Mouse (Mus musculus) hindbrain, embryonic 15.5 days (tissue): Measurements from ENCODE around the gene Apopt1. TPM values are rescaled to one million over a fixed set of nuclear protein-coding genes. Genes with fewer than 3 reads are reported as not detected.

Source experiments
- ATAC-seq: fragments of 200-750 bp; cut with Nextera tagmentation; 2 replicates; pipeline ENCODE4 v1.8.0; 2017; ENCODE audit warnings: low read depth, moderate number of reproducible peaks, moderate TSS enrichment; ENCODE audit not compliant: low FRiP score
- H3K27ac ChIP-seq: fragments of 300-500 bp; sonication (generic); replicated peaks from 2 replicates; pipeline ENCODE4 v1.5.1; 2015; ENCODE audit warnings: mild to moderate bottlenecking, inconsistent platforms
- H3K27me3 ChIP-seq: fragments of 300-500 bp; sonication (generic); 2 replicates; pipeline ENCODE4 v1.6.1; 2015; ENCODE audit warnings: control low read depth, inconsistent platforms
- H3K36me3 ChIP-seq: fragments of 300-500 bp; sonication (generic); 2 replicates; pipeline ENCODE4 v1.6.1; 2015; ENCODE audit warnings: control low read depth, inconsistent platforms
- H3K4me1 ChIP-seq: fragments of 300-500 bp; sonication (generic); replicated peaks from 2 replicates; pipeline ENCODE4 v1.6.1; 2015; ENCODE audit warnings: control low read depth, inconsistent platforms
- H3K4me2 ChIP-seq: fragments of 300-500 bp; sonication (generic); 2 replicates; pipeline ENCODE4 v1.6.1; 2015; ENCODE audit warnings: moderate library complexity, mild to moderate bottlenecking, inconsistent platforms
- H3K4me3 ChIP-seq: fragments of 300-500 bp; sonication (generic); 2 replicates; pipeline ENCODE4 v1.5.1; 2015; ENCODE audit warnings: mild to moderate bottlenecking, inconsistent platforms
- H3K9ac ChIP-seq: fragments of 300-500 bp; sonication (generic); 2 replicates; pipeline ENCODE4 v1.6.1; 2015; ENCODE audit warnings: inconsistent platforms
- H3K9me3 ChIP-seq: fragments of 300-500 bp; sonication (generic); 2 replicates; pipeline ENCODE4 v1.6.1; 2016; ENCODE audit warnings: control low read depth, inconsistent platforms
- WGBS: fragments of 180-500 bp; shearing (Covaris S2); methylation state at CpG from one replicate; pipeline ENCODE4 v1.1.7; 2015; 5-methylcytosine and 5-hydroxymethylcytosine counted together
- polyA plus RNA-seq: library from polyadenylated mRNA; unstranded; fragments of >200 nt; fragmentation: Nextera tagmentation; extraction: Ambion mirVana; gene quantifications from 2 replicates; pipeline ENCODE4 v1.2.1, GENCODE M21; 2015

The Apopt1 gene
- polyA plus RNA-seq: 50.7 and 52.9 TPM in 2 replicates

GRCm38 (mm10) chr12:111713004-111713651, at the start of gene Apopt1, which contains the start of gene Bag5:
TSS of gene Apopt1 (plus strand) at chr12:111713261.
TSS of gene Bag5 (minus strand) at chr12:111713257.
- H3K9ac ChIP-seq: peak within 1 kb of the TSS; percentile 78
- H3K4me2 ChIP-seq: peak within 1 kb of the TSS; percentile 84

GRCm38 (mm10) chr12:111664144-111664634, 48.9 kb upstream of the Apopt1 start:
- Histone ChIP-seq H3K36me3 (peaks cover 4% of the 10 kb centered on the region), H3K27me3 (no peaks in the 10 kb centered on the region), H3K9ac (no peak overlapping the region), H3K9me3 (no peaks in the 10 kb centered on the region), H3K4me3 (no peak overlapping the region), H3K4me1 (peaks cover 14% of the 10 kb centered on the region), H3K27ac (no peak overlapping the region), H3K4me2 (no peak overlapping the region)
- ATAC-seq: no peak
- 54% methylated on average over 6 of the region's 6 CpGs for WGBS

More at GRCm38 (mm10) chr12:111713004-111713651, at the start of gene Apopt1, which contains the start of gene Bag5:
- Histone ChIP-seq H3K9me3 (no peaks in the 10 kb centered on the region), H3K27me3 (no peaks in the 10 kb centered on the region), H3K4me1 (peaks cover 29% of the 10 kb centered on the region), H3K4me3 (peak within 1 kb of the TSS; percentile 87), H3K27ac (peak within 1 kb of the TSS; percentile 83), H3K36me3 (peaks cover 29% of the 10 kb centered on the region)
- under 1% methylated on average over 78 of the region's 86 CpGs for WGBS
- ATAC-seq: peak; percentile 95

- H3K4me1 ChIP-seq: peaks cover 24% of the 10 kb centered on the region
- no peak overlapping the region for H3K4me2 ChIP-seq
- no peak overlapping the region for H3K27ac ChIP-seq
- H3K36me3 ChIP-seq: peaks cover 8% of the 10 kb centered on the region; the same call in 1 of the 2 replicates
- H3K27me3 ChIP-seq: no peaks in the 10 kb centered on the region
- no peaks in the 10 kb centered on the region for H3K9me3 ChIP-seq
- no peak overlapping the region for H3K4me3 ChIP-seq
- no peak overlapping the region for H3K9ac ChIP-seq
- WGBS: 84% methylated on average over 13 of the region's 13 CpGs
- ATAC-seq: no peak
These were observed 47.8 kb upstream of the Apopt1 start for GRCm38 (mm10) chr12:111665041-111665880.

- Histone ChIP-seq H3K9me3 (no peaks in the 10 kb centered on the region), H3K4me3 (no peak overlapping the region), H3K4me1 (peaks cover 32% of the 10 kb centered on the region), H3K27me3 (no peaks in the 10 kb centered on the region), H3K9ac (no peak overlapping the region), H3K4me2 (no peak overlapping the region), H3K36me3 (peaks cover 10% of the 10 kb centered on the region; the same call in 1 of the 2 replicates), H3K27ac (no peak overlapping the region)
- WGBS: 82% methylated on average over 13 of the region's 13 CpGs
- no peak for ATAC-seq
These were observed 46.7 kb upstream of the Apopt1 start for GRCm38 (mm10) chr12:111666380-111666779.

GRCm38 (mm10) chr12:111667421-111667820, 45.6 kb upstream of the Apopt1 start:
- no peak overlapping the region for H3K4me3 ChIP-seq

GRCm38 (mm10) chr12:111668457-111668912, 44.6 kb upstream of the Apopt1 start:
- Histone ChIP-seq H3K4me2 (peak overlapping the region; percentile 90), H3K4me1 (peaks cover 40% of the 10 kb centered on the region), H3K36me3 (peaks cover 6% of the 10 kb centered on the region; the same call in 1 of the 2 replicates), H3K27me3 (no peaks in the 10 kb centered on the region), H3K9me3 (no peaks in the 10 kb centered on the region), H3K4me3 (peak overlapping the region; percentile 84), H3K27ac (peak overlapping the region; percentile 81), H3K9ac (peak overlapping the region; percentile 98; the same call in 1 of the 2 replicates)
- peak; percentile 52; the same call in 1 of the 2 replicates for ATAC-seq
- under 1% methylated on average over 8 of the region's 8 CpGs for WGBS

More at GRCm38 (mm10) chr12:111667421-111667820, 45.6 kb upstream of the Apopt1 start:
- no peaks in the 10 kb centered on the region for H3K9me3 ChIP-seq
- WGBS: 94% methylated on average over 5 of the region's 5 CpGs
- no peak for ATAC-seq
- H3K4me2 ChIP-seq: no peak overlapping the region
- H3K9ac ChIP-seq: no peak overlapping the region
- peaks cover 34% of the 10 kb centered on the region for H3K4me1 ChIP-seq
- no peak overlapping the region for H3K27ac ChIP-seq
- peaks cover 6% of the 10 kb centered on the region; the same call in 1 of the 2 replicates for H3K36me3 ChIP-seq
- H3K27me3 ChIP-seq: no peaks in the 10 kb centered on the region

GRCm38 (mm10) chr12:111669000-111669788, 43.9 kb upstream of the Apopt1 start:
- Histone ChIP-seq H3K27ac (peak overlapping the region; percentile 81), H3K9ac (peak overlapping the region; percentile 98), H3K4me3 (peak overlapping the region; percentile 84), H3K4me1 (peaks cover 40% of the 10 kb centered on the region), H3K36me3 (peaks cover 6% of the 10 kb centered on the region; the same call in 1 of the 2 replicates), H3K9me3 (no peaks in the 10 kb centered on the region), H3K4me2 (peak overlapping the region; percentile 90), H3K27me3 (no peaks in the 10 kb centered on the region)
- ATAC-seq: no peak
- WGBS: 41% methylated on average over 23 of the region's 23 CpGs

- H3K27me3 ChIP-seq: no peaks in the 10 kb centered on the region
- WGBS: 34% methylated on average over 8 of the region's 8 CpGs
- no peak for ATAC-seq
These were observed 43.1 kb upstream of the Apopt1 start for GRCm38 (mm10) chr12:111669961-111670360.

GRCm38 (mm10) chr12:111670371-111670971, 42.6 kb upstream of the Apopt1 start:
- peak overlapping the region; percentile 98 for H3K9ac ChIP-seq
- H3K36me3 ChIP-seq: peaks cover 6% of the 10 kb centered on the region; the same call in 1 of the 2 replicates
- H3K4me1 ChIP-seq: peaks cover 40% of the 10 kb centered on the region
- no peaks in the 10 kb centered on the region for H3K9me3 ChIP-seq
- no peak for ATAC-seq
- H3K27ac ChIP-seq: peak overlapping the region; percentile 94
- 3% methylated on average over 25 of the region's 29 CpGs for WGBS
- no peaks in the 10 kb centered on the region for H3K27me3 ChIP-seq
- H3K4me3 ChIP-seq: peak overlapping the region; percentile 84
- H3K4me2 ChIP-seq: peak overlapping the region; percentile 90

More at GRCm38 (mm10) chr12:111669961-111670360, 43.1 kb upstream of the Apopt1 start:
- Histone ChIP-seq H3K36me3 (peaks cover 6% of the 10 kb centered on the region; the same call in 1 of the 2 replicates), H3K4me1 (peaks cover 40% of the 10 kb centered on the region), H3K9ac (peak overlapping the region; percentile 98), H3K27ac (peak overlapping the region; percentile 94), H3K4me2 (peak overlapping the region; percentile 90), H3K9me3 (no peaks in the 10 kb centered on the region), H3K4me3 (peak overlapping the region; percentile 84)

GRCm38 (mm10) chr12:111670976-111671375, 42.1 kb upstream of the Apopt1 start:
- 1% methylated on average over 35 of the region's 35 CpGs for WGBS
- peak; percentile 2; the same call in 1 of the 2 replicates for ATAC-seq

More at GRCm38 (mm10) chr12:111670976-111671375, 42.1 kb upstream of the Apopt1 start:
- peaks cover 6% of the 10 kb centered on the region; the same call in 1 of the 2 replicates for H3K36me3 ChIP-seq
- H3K9ac ChIP-seq: peak overlapping the region; percentile 98
- no peaks in the 10 kb centered on the region for H3K27me3 ChIP-seq
- peak overlapping the region; percentile 94 for H3K27ac ChIP-seq
- H3K4me1 ChIP-seq: peaks cover 40% of the 10 kb centered on the region
- peak overlapping the region; percentile 84 for H3K4me3 ChIP-seq
- no peaks in the 10 kb centered on the region for H3K9me3 ChIP-seq
- peak overlapping the region; percentile 90 for H3K4me2 ChIP-seq
